Mouse (Mus musculus) layer of hippocampus, adult 18-20 months (tissue): Measurements from ENCODE around the gene Trir. TPM values are rescaled to one million over a fixed set of nuclear protein-coding genes. Genes with fewer than 3 reads are reported as not detected.

Experiments
- DNase-seq, 2 experiments: peaks; one replicate each; pipeline ENCODE4 v3.0.0; 2022; ENCODE audit warnings: low spot score in 2 of 2
- total RNA-seq, 2 experiments: library from RNA; stranded (reverse); gene quantifications; 2 replicates each; pipeline ENCODE4 v1.2.3; 2021

Gene Trir
- total RNA-seq, 2 experiments from 2014 or later, result 132 to 133 TPM

DNA sequence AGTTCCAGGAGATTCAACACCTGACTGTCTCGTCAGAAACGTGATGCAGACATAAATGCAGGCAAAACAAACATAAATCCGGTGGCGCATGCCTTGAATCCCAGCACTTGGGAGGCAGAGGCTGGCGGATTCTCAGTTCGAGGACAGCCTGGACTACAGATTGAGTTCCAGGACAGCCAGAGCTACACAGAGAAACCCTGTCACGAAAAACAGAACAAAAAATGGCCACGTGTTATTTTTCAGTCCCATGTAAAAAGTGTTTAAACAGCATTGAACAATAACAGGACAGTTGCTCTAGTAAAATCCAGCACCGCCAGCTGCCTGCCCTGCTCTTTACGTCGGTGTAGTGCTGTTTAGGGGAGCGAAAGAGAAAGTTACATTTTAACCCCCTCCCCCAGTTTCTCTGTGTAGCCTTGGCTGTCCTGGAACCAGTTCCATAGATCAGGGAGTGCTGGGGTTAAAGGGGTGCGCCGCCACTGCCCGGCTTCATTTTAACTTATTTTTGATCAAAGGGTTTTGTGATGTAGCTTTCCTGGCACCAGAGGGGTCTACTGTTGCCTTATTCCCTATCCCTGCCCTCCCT lies 9.2 kb downstream of the Trir start:
- no peak for DNase-seq

- no peak for DNase-seq
These were observed 9.7 kb downstream of the Trir start for GRCm38 (mm10) chr8:85036381-85036717.

GRCm38 (mm10) chr8:85036718-85037365 lies 10.2 kb downstream of the Trir start, which contains the start of gene Tnpo2:
TSS of gene Tnpo2 (plus strand) at chr8:85036915.
- DNase-seq, result peak; percentile 90 to 97

DNA sequence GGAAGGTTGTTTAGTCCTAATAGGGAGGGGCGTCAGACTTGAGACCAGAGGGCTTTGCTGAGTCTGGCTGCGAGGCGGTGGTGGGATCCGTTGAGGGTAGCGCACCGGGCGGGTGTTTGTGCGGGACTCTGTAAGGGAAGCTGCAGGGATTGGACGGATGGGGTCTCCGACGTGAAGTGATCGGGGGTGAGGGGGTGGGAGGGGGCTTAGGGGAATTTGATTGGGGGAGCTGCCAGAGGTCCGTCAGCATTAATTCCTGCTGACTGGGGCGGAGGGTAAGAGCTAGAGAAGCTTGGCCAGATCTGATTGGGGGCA lies 10.7 kb downstream of the Trir start:
- no peak for DNase-seq

DNA sequence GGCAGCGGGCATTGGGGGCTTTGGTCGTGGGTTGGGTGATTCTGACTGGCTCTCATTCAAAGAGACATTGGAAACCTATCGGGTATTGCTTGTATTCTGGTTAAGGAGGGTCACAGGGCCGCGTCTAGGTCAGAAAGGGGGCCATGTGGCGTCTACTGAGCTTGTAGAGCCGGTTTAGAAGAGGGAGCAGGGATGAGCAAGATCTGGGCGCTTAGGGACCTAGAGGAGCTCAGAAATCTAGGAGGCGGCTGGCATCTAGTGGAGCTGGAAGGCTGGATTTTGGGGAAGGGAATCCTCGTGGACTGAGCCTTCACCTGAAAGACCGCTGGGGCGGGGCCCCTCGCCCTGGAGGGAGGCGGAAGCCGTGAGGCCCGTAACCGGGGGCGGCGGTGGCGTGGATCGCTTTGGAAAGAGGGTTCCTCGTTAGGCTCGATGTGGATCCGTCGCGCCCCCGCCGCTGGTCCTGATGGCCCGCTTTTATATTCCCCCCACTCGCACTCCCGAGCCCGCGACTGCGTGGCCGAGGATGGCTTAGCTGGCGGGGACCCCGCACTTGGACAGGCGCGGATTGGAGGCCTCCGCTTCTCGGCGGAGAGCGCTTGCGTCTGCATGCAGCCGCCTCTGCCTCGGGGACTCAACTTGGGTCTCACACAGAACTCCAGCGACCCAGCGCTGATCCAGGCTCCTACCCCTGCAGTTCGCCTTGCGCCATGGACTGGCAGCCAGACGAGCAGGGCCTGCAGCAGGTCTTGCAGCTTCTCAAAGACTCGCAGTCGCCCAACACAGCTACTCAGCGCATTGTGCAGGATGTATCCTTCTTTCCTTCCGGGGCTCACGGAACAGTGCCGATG lies 11.3 kb downstream of the Trir start:
- peak; percentile 51 to 60 for DNase-seq

DNA sequence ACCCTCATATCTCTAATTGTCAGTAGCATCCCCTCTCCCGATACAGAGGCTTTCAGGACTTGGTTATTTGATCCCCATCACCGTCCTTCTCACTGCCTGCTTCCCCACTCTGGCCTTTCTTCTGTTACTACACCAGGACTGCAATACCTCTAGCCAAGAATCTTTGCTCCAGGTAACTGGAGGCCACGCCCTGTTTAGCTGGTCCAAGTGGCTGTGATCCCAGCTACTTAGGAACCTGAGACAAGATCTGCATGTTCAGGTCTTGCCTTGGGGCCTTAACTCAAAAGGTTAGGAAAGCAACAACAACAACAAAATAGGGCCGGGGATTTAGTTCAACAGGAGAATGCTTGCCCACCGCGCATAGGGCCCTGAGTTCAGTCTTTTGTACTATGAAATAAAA lies 17.0 kb downstream of the Trir start:
- DNase-seq, result no peak

GRCm38 (mm10) chr8:85057367-85057766 lies 30.7 kb downstream of the Trir start:
- no peak for DNase-seq

- DNase-seq, result peak; percentile 87 to 97
These were observed 33.4 kb downstream of the Trir start, which contains the start of gene Fbxw9 for GRCm38 (mm10) chr8:85059879-85060616. TSS of gene Fbxw9 (plus strand) at chr8:85060055.

- no peak for DNase-seq
These were observed 36.0 kb downstream of the Trir start for GRCm38 (mm10) chr8:85062603-85063002.

- DNase-seq, result no peak
These were observed 38.6 kb downstream of the Trir start for GRCm38 (mm10) chr8:85065213-85065612.

GRCm38 (mm10) chr8:85067155-85067554 lies 40.5 kb downstream of the Trir start:
- DNase-seq, result no peak

DNA sequence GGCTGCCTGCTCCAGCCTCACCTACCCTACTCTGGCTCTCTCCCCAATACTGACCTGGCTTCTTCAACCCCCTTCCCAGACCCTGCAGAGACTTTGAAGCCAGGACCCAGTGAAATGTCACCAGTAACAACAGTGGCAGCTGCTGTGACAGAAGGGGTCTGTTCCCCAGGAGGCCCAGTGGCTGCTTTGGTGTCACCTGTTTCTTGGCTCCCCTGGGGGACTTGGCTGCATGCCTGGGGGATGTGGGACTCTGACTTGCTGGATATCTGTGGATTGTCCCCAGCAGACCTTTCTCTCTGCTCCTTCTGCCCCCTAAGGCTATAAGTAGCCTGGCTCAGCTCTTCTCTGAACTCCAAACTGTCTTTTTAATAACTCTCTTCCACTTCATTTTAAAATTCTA lies 41.4 kb downstream of the Trir start, which contains the start of gene Gm5741:
Gene Gm5741, minus strand, starts transcription at position 1 of the 400 bp plus-strand sequence.
- DNase-seq, result no peak

GRCm38 (mm10) chr8:85071041-85071440 lies 44.4 kb downstream of the Trir start:
- no peak for DNase-seq

DNA sequence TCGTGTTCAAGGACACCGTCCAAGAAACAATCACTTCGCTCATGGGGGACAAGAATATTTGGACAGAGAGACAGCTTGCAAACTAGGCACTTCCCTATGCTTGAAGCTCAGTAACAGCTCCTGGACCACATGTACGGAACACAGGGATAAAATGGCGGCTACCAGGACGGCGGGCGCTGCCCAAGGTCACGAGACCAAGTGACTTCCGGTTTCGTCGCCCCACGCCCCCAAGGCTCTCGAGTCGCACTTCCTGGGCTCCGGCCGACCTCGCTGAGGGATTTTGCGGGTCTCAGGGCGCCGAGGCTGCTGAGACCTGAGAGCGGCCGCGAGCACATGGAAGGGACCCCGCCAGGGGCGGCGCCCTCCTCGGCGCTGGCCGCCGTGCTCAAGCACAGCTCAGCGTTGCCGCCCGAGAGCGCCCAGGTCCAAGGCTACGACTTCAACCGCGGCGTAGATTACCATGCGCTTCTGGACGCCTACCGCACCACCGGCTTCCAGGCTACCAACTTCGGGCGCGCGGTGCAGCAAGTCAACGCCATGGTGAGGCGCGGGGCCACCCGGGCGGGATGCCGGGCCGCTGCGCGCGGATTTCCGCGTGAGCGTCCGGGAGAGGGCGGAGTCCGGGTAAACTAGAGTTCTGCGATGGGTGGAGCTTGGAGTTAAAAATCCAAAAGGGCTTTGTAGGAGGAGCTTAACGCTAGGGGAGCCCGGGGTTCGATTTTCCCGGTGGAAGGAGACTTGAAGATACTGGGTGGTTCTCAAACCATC lies 45.1 kb downstream of the Trir start, which contains the start of gene Dhps:
Gene Dhps, plus strand, starts transcription at position 244 of the 768 bp plus-strand sequence.
- DNase-seq, result peak; percentile 86 to 96

DNA sequence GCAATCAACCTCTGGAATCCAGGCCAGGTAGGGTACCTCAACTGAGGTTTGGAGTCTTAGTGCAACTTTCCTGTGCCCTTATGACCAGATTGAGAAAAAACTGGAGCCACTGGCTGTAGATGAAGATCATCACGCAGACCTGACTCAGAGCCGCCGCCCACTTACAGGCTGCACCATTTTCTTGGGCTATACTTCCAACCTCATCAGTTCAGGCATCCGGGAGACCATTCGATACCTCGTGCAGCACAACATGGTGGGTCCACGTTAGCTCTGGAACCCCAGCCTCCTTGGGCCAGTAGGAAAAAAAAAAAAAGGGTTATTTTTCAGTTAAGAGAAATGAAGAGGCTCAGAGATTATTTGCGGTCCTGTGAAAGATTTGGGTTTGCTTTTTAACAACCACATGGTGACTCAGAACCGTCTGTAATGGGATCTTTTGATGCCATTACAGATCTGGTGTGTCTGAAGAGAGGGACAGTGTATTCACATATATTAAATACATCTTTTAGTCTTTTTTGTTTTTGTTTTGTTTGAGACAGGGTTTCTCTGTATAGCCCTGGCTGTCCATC lies 45.8 kb downstream of the Trir start:
- DNase-seq, result no peak

DNA sequence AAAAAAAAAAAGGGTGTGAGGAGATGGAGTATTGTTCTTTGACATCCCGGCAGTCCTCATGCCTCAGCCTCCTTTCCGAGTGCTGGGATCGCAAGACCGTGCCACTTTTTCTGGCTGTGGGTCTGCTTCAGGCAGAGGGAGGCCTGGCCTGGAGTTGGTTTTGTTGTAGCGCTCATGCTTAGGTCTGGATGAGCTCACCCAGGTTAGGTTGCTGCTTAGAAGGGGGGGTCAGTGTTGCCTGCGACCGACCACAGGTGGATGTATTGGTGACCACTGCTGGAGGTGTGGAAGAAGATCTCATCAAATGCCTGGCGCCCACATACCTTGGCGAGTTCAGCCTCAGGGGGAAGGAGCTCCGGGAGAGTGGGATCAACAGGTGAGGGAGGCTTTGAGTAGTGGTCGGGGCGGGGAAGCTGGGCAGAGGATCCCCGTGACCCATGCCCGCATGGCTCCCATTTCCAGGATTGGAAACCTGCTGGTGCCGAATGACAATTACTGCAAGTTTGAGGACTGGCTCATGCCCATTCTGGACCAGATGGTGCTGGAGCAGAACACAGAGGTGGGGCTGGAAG lies 46.5 kb downstream of the Trir start:
- no peak for DNase-seq

DNA sequence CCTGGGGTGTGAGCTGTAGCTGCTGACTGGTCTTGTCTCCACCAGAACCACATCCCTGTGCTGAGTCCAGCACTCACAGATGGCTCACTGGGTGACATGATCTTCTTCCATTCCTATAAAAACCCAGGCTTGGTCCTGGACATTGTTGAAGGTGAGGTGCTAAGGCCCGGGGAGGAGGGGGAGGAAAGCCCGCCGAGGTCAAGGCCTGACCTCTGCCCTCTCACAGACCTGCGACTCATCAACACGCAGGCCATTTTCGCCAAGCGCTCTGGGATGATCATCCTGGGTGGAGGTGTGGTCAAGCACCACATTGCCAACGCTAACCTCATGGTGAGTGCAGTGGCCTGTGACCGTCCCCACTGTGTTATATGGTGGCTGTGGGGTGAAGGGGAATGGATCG lies 47.5 kb downstream of the Trir start:
- DNase-seq, result no peak

- no peak for DNase-seq
These were observed 48.0 kb downstream of the Trir start for GRCm38 (mm10) chr8:85074617-85075016.

DNA sequence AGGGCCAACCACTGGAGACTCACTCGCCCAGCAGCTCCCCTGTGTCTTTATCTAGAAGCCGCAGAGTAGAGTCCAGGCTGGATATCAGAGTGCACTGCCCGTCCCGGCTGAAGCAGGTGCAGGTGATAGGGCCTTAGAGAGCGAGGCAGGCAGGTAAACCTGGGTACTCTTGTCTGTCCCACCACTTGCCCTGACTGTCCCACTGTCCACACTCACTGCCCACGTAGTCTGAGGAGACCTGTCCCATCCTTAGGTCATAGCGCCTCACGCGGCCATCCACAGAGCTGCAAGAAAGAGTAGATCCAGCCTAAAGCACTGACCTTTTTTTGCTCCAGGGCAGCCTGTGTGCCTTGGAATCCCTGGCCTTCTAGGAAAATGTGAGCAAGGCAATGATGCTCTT lies 49.4 kb downstream of the Trir start:
- no peak for DNase-seq

- DNase-seq, result peak; percentile 75 to 91
These were observed 50.4 kb downstream of the Trir start for GRCm38 (mm10) chr8:85076993-85077392.
